Mouse (Mus musculus): Measurements from ENCODE around the gene Pdss2. TPM values are rescaled to one million over a fixed set of nuclear protein-coding genes. Genes with fewer than 3 reads are reported as not detected.

Pdss2 gene
- total RNA-seq, 2 experiments from 2014 or later = 19.2 to 20.9 TPM

- DNase-seq (ENCODE audit: low spot score) = no peak
These were observed 87.0 kb downstream of the Pdss2 start for GRCm38 (mm10) chr10:43308105-43308810.

GRCm38 (mm10) chr10:43310781-43311392 lies 89.6 kb downstream of the Pdss2 start:
- no peak for DNase-seq (ENCODE audit: low spot score)

GRCm38 (mm10) chr10:43312211-43312610 lies 90.9 kb downstream of the Pdss2 start:
- DNase-seq (ENCODE audit: low spot score) = no peak

DNA sequence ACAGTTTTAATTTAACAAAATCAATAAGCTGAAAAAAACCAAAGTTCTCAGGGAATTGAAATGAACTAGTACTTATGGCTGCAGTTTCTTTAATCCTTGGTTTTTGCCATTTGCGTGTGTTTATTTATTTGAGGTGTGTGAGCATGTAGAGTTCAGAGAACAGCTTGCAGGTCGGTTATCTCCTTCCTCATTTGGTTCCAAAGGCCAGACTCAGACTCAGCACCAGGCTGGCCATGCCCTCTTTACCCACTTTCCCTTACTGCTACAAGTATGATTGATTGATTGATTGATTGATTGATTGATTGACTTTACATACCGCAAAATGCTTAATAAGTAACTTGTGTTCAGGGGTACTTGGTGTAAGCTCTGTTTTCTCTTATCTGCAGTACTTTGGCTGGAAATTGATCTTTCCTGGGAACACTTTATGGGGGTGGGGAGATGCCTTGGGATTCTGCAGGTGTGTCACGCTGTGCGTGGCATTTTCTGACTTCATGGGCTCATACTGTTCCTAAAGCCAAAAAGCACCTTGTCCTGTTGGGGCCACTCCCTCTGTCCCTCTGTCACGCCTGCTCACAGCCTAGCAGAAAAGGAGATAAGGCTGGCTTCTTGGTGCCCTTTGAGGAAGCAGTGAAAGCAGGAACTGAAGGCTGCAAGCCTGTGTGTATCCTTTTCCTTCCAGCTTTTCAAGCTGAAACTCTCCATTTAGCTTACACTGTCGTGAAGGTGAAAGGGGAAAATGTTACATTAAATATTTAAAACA lies 91.6 kb downstream of the Pdss2 start:
- no peak for DNase-seq (ENCODE audit: low spot score)

DNA sequence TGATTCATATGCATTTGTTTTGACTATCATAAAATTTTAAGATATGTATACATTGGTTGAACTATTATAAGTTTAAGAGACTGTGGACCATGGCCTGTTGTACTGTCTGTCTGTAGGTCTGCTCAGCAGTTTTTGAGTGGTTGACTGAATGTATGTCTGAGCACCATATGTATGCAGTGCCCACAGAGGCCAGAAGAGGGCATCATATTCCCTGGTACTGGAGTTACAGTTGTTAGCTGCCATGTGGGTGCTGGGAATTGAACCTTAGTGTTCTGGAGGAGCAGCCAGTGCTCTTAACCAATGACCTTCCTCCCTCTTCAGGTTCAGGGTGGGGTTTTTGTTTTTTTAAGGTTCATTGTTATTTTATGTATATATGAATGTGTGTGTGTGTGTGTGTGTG lies 93.9 kb downstream of the Pdss2 start:
- no peak for DNase-seq (ENCODE audit: low spot score)

GRCm38 (mm10) chr10:43317327-43317951 lies 96.2 kb downstream of the Pdss2 start:
- DNase-seq (ENCODE audit: low spot score) = no peak

DNA sequence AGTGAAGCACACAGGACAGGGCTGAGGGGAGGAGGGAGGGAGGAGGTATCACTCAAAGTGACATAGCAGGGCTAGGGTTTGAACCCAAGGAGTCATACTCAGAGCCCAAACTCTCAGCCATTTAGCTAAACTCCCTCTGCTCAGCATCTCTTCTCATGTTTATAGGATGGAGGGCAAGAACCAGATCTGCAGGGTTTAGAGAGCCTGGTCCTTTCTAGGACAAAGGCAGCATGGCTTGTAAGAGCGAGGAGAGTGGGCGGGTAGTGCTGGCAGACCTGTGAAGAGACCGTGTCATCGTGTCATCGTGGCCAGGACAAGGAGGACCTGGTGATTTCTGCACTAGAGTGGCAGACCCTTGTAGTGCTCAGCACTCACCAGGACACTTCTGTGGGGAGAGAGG lies 99.7 kb downstream of the Pdss2 start:
- DNase-seq (ENCODE audit: low spot score) = no peak

- no peak for DNase-seq (ENCODE audit: low spot score)
These were observed 101.3 kb downstream of the Pdss2 start for GRCm38 (mm10) chr10:43322446-43323178.

- DNase-seq (ENCODE audit: low spot score) = no peak
These were observed 102.1 kb downstream of the Pdss2 start for GRCm38 (mm10) chr10:43323386-43323785.

DNA sequence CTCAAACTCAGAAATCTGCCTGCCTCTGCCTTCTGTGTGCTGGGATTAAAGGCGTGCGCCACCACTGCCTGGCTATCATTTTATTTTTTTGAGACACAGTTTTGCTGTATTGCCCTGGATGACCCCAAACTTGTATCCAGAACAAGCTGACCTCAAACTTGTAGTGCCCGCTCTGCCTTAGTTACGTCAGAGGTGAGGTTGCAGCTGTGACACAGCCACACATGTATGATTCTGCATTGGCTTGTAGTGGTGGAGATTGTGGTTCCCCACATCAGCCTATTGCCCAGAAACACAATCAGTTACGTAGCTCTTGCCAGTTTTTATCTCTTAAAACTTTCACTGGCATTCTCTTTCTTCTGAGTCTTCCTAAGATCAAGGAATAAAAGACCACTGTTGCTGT lies 108.5 kb downstream of the Pdss2 start:
- no peak for DNase-seq (ENCODE audit: low spot score)

GRCm38 (mm10) chr10:43330691-43331090 lies 109.4 kb downstream of the Pdss2 start:
- no peak for DNase-seq (ENCODE audit: low spot score)

- no peak for DNase-seq (ENCODE audit: low spot score)
These were observed 110.8 kb downstream of the Pdss2 start for GRCm38 (mm10) chr10:43331931-43332701.

DNA sequence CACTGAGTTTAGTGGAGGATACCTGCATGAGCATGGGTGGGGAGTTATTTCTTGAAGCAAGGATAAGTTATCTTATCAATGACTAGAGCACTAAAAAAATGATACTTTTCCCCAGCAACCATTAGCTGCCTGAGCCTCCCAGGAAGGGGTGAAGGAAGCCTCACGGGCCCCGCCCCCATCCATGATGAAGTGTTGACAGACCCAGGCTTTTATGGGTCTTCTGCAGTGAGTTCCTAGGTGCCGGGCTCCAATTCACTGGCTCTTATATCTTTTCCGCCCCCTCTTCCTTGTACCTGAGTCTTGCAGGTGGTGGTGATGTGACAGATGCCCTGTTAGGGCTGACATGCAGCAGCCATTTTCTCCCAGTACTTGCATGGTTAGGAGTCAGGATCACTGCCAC lies 114.6 kb downstream of the Pdss2 start:
- DNase-seq (ENCODE audit: low spot score) = no peak

GRCm38 (mm10) chr10:43337110-43337509 lies 115.8 kb downstream of the Pdss2 start:
- no peak for DNase-seq (ENCODE audit: low spot score)

DNA sequence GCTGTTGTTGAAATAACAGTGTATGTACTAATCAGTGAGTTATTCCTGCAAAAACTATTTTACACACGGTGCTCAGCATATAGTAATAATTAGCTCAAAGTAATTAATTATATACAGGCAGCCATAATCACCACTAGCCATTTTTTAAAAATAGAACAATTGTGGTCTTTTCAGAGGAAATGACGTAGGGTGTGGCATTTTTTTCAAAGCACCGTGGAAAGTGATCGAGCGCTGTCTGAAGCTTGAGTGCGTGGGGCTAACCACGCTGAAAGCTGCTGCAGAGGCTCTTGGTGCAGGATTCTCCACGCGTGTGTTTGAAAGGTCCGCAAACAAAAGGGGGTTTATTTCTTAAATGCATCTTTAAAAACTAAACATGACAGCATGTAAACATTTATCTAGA lies 118.5 kb downstream of the Pdss2 start:
- DNase-seq (ENCODE audit: low spot score) = no peak

- DNase-seq (ENCODE audit: low spot score) = no peak
These were observed 128.4 kb downstream of the Pdss2 start for GRCm38 (mm10) chr10:43349718-43350117.

GRCm38 (mm10) chr10:43357884-43358283 lies 136.6 kb downstream of the Pdss2 start:
- DNase-seq (ENCODE audit: low spot score) = no peak

GRCm38 (mm10) chr10:43362947-43363346 lies 141.7 kb downstream of the Pdss2 start:
- DNase-seq (ENCODE audit: low spot score) = no peak

- no peak for DNase-seq (ENCODE audit: low spot score)
These were observed 142.2 kb downstream of the Pdss2 start for GRCm38 (mm10) chr10:43363431-43363851.

DNA sequence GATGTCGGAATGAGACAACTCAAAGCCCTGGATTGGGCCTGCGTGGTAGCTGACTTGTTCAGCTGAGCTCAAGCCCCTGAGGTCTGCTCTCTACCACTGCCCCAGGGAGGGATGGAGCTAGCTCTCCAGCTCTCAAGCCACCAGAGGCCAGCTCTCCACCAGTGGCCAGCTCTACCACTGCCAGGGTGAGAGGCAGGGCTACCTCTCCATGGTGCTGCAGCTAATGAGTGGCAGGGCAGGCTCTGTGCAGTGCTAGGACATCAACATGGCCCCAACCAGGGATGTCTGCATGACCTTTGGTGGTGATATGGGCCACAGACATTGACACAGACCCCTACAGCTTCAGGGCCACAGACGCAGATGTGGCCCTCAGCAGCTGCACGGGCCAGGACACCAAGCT lies 144.6 kb downstream of the Pdss2 start:
- DNase-seq (ENCODE audit: low spot score) = no peak

- no peak for DNase-seq (ENCODE audit: low spot score)
These were observed 147.3 kb downstream of the Pdss2 start for GRCm38 (mm10) chr10:43368611-43369010.
